Comparison of ENCODE assay signal across 25 mouse cellular contexts in genomic region chr2:106851515-106851914, GRCm38 (mm10).
DNase-seq lines count a peak whose midpoint lies in the region; ATAC-seq and TF ChIP-seq lines count a peak whose summit lies in the region.
"Had no signal": no experiment of that assay in that cellular context is flagged by ENCODE, and none has a peak within 500 bp of the region (broad histone marks: within the 10 kb centered on the region; RNA-seq: fewer than 3 reads in every experiment).

No protein-coding gene starts in this region.

- no peak overlapping the region for H3K4me3 ChIP-seq in embryonic facial prominence, embryonic 13.5 days
- H3K4me3 ChIP-seq in embryonic facial prominence, embryonic 10.5 days: no peak overlapping the region
- no peak overlapping the region for H3K4me3 ChIP-seq in kidney, embryonic 14.5 days (ENCODE audit: low read length)
- no peak overlapping the region for H3K4me3 ChIP-seq in liver, postnatal 0 days (ENCODE audit: low read depth, low read length)
- H3K4me3 ChIP-seq: embryonic facial prominence, embryonic 12.5 days; heart, adult 2 months; heart, embryonic 15.5 days; layer of hippocampus, adult 2 months; limb, embryonic 13.5 days; liver, embryonic 13.5 days; midbrain, embryonic 15.5 days; neural tube, embryonic 15.5 days had no signal

- H3K4me1 ChIP-seq in embryonic facial prominence, embryonic 13.5 days: peaks cover 41% of the 10 kb centered on the region
- H3K4me1 ChIP-seq in embryonic facial prominence, embryonic 10.5 days: peaks cover 45% of the 10 kb centered on the region
- H3K4me1 ChIP-seq in kidney, embryonic 14.5 days (ENCODE audit: control insufficient read depth, insufficient read depth, low read length): peaks cover 20% of the 10 kb centered on the region
- H3K4me1 ChIP-seq in liver, postnatal 0 days (ENCODE audit: insufficient read depth): no peaks in the 10 kb centered on the region
- H3K4me1 ChIP-seq: liver, embryonic 13.5 days had no signal

- TF ChIP-seq CTCF in liver, postnatal 0 days (IDR thresholded peaks at IDR 0.05; ENCODE audit: low read depth): no peak

- H3K36me3 ChIP-seq in embryonic facial prominence, embryonic 13.5 days: no peaks in the 10 kb centered on the region
- H3K36me3 ChIP-seq in embryonic facial prominence, embryonic 10.5 days (replicated peaks): peaks cover 4% of the 10 kb centered on the region; the same call in 1 of the 2 replicates
- H3K36me3 ChIP-seq in kidney, embryonic 14.5 days (ENCODE audit: control insufficient read depth, insufficient read depth, low read length): no peaks in the 10 kb centered on the region
- H3K36me3 ChIP-seq in liver, postnatal 0 days (replicated peaks; ENCODE audit: insufficient read depth, low read length): no peaks in the 10 kb centered on the region
- H3K36me3 ChIP-seq: embryonic facial prominence, embryonic 12.5 days; G1E; heart, embryonic 15.5 days; limb, embryonic 13.5 days; liver, embryonic 13.5 days; midbrain, embryonic 15.5 days; neural tube, embryonic 15.5 days had no signal

- H3K9ac ChIP-seq in embryonic facial prominence, embryonic 13.5 days: no peak overlapping the region
- H3K9ac ChIP-seq in kidney, embryonic 14.5 days (ENCODE audit: low read depth, low read length): no peak overlapping the region
- H3K9ac ChIP-seq in liver, postnatal 0 days (replicated peaks): no peak overlapping the region
- H3K9ac ChIP-seq: embryonic facial prominence, embryonic 12.5 days; heart, embryonic 15.5 days; limb, embryonic 13.5 days; liver, embryonic 13.5 days; midbrain, embryonic 15.5 days; neural tube, embryonic 15.5 days had no signal

- H3K4me2 ChIP-seq in embryonic facial prominence, embryonic 13.5 days: no peak overlapping the region
- H3K4me2 ChIP-seq in kidney, embryonic 14.5 days (replicated peaks; ENCODE audit: low read depth, low read length): no peak overlapping the region
- H3K4me2 ChIP-seq in liver, postnatal 0 days (ENCODE audit: low read depth, low read length): no peak overlapping the region
- H3K4me2 ChIP-seq: embryonic facial prominence, embryonic 12.5 days; heart, embryonic 15.5 days; limb, embryonic 13.5 days; liver, embryonic 13.5 days; midbrain, embryonic 15.5 days; neural tube, embryonic 15.5 days had no signal

- H3K27me3 ChIP-seq in embryonic facial prominence, embryonic 13.5 days: no peaks in the 10 kb centered on the region
- H3K27me3 ChIP-seq in embryonic facial prominence, embryonic 10.5 days (replicated peaks; ENCODE audit: low read depth, poor library complexity, severe bottlenecking): no peaks in the 10 kb centered on the region
- no peaks in the 10 kb centered on the region for H3K27me3 ChIP-seq in kidney, embryonic 14.5 days (ENCODE audit: control insufficient read depth, insufficient read depth, low read length)
- H3K27me3 ChIP-seq in liver, postnatal 0 days (ENCODE audit: insufficient read depth, low read length): no peaks in the 10 kb centered on the region
- H3K27me3 ChIP-seq: embryonic facial prominence, embryonic 12.5 days; heart, embryonic 15.5 days; liver, embryonic 13.5 days; midbrain, embryonic 15.5 days; neural tube, embryonic 15.5 days had no signal

- H3K9me3 ChIP-seq in embryonic facial prominence, embryonic 13.5 days: no peaks in the 10 kb centered on the region
- H3K9me3 ChIP-seq in embryonic facial prominence, embryonic 10.5 days: no peaks in the 10 kb centered on the region
- H3K9me3 ChIP-seq in kidney, embryonic 14.5 days (ENCODE audit: control insufficient read depth, low read length): no peaks in the 10 kb centered on the region
- H3K9me3 ChIP-seq in liver, postnatal 0 days (ENCODE audit: low read length): no peaks in the 10 kb centered on the region
- H3K9me3 ChIP-seq: embryonic facial prominence, embryonic 12.5 days; heart, embryonic 15.5 days; limb, embryonic 13.5 days; liver, embryonic 13.5 days; midbrain, embryonic 15.5 days; neural tube, embryonic 15.5 days had no signal

- 80% methylated on average over 8 of the region's 8 CpGs for WGBS in embryonic facial prominence, embryonic 13.5 days
- WGBS in embryonic facial prominence, embryonic 10.5 days: 90% methylated on average over 8 of the region's 8 CpGs
- WGBS in kidney, embryonic 14.5 days: 64% methylated on average over 8 of the region's 8 CpGs
- WGBS in liver, postnatal 0 days (ENCODE audit: insufficient replicate concordance): 65% methylated on average over 8 of the region's 8 CpGs

- H3K27ac ChIP-seq in embryonic facial prominence, embryonic 13.5 days: 0 out of 2 replicates have a peak overlapping the region, but pooled peaks have one; percentile 11
- no peak overlapping the region for H3K27ac ChIP-seq in embryonic facial prominence, embryonic 10.5 days (replicated peaks)
- H3K27ac ChIP-seq in kidney, embryonic 14.5 days (ENCODE audit: low read depth, low read length): no peak overlapping the region
- no peak overlapping the region for H3K27ac ChIP-seq in liver, postnatal 0 days (ENCODE audit: low read depth)
- H3K27ac ChIP-seq: embryonic facial prominence, embryonic 12.5 days; heart, adult 2 months; heart, embryonic 15.5 days; layer of hippocampus, adult 2 months; limb, embryonic 13.5 days; liver, embryonic 13.5 days; midbrain, embryonic 15.5 days; neural tube, embryonic 15.5 days had no signal

- no peak for ATAC-seq in embryonic facial prominence, embryonic 13.5 days (ENCODE audit: insufficient number of reproducible peaks, insufficient read depth, low FRiP score, low TSS enrichment, low read depth)
- no peak for ATAC-seq in kidney, embryonic 14.5 days (ENCODE audit: low FRiP score, low TSS enrichment)
- no peak for ATAC-seq in liver, postnatal 0 days
- ATAC-seq: hindbrain, embryonic 16.5 days; intestine, embryonic 16.5 days; midbrain, embryonic 15.5 days had no signal

- TF ChIP-seq EP300 in liver, postnatal 0 days (IDR thresholded peaks at IDR 0.05; ENCODE audit: low read depth): no peak

- no peak for DNase-seq in embryonic facial prominence, embryonic 10.5 days (ENCODE audit: low spot score)
- peak; percentile 43 for DNase-seq in kidney, postnatal 14 days
- peak; percentile 36 for DNase-seq in cerebellum, adult 11-12 months
- DNase-seq in cerebellum, postnatal 10 days: peak; percentile 12 to 25
- DNase-seq in liver, postnatal 0 days: no peak
- DNase-seq: adrenal gland, postnatal 14 days; gastrocnemius, postnatal 10 days; heart, adult 2 months; layer of hippocampus, postnatal 36 days; liver, embryonic 13.5 days; lung, postnatal 36 days; right cerebral cortex, postnatal 14 days; spleen, adult 18-20 months; thymus, postnatal 36 days had no signal

Comparison
In these comparisons a context has a peak if more than half of its experiments do, and no peak if none do; other contexts are left out.
1. DNase-seq: peak in kidney, postnatal 14 days (single experiment), cerebellum, adult 11-12 months (single experiment) and cerebellum, postnatal 10 days (2 of 2); none in embryonic facial prominence, embryonic 10.5 days (single experiment) and liver, postnatal 0 days (single experiment).